Mouse (Mus musculus) lung, embryonic 15.5 days (tissue): Measurements from ENCODE around the gene Coq4. TPM values are rescaled to one million over a fixed set of nuclear protein-coding genes. Genes with fewer than 3 reads are reported as not detected.
A peak's percentile ranks its signal among the peaks of the same experiment; 100 is the strongest.

Experiments used
- ATAC-seq: fragments of 200-750 bp; cut with Nextera tagmentation; 2 replicates; pipeline ENCODE4 v1.8.0; 2017; ENCODE audit warnings: moderate number of reproducible peaks, borderline replicate concordance; ENCODE audit not compliant: low FRiP score, low TSS enrichment; ENCODE audit errors: extremely low read depth
- H3K27ac ChIP-seq: fragments of 300-500 bp; sonication (generic); 2 replicates; pipeline ENCODE4 v1.5.1; 2015; ENCODE audit warnings: moderate library complexity, mild to moderate bottlenecking, inconsistent platforms
- H3K27me3 ChIP-seq: fragments of 300-500 bp; sonication (generic); 2 replicates; pipeline ENCODE4 v1.6.1; 2015; ENCODE audit warnings: inconsistent platforms
- H3K36me3 ChIP-seq: fragments of 300-500 bp; sonication (generic); 2 replicates; pipeline ENCODE4 v1.6.1; 2015; ENCODE audit warnings: inconsistent platforms
- H3K4me1 ChIP-seq: fragments of 300-500 bp; sonication (generic); 2 replicates; pipeline ENCODE4 v1.6.1; 2015; ENCODE audit warnings: inconsistent platforms
- H3K4me2 ChIP-seq: fragments of 300-500 bp; sonication (generic); 2 replicates; pipeline ENCODE4 v1.6.1; 2015; ENCODE audit warnings: inconsistent platforms, mild to moderate bottlenecking, moderate library complexity
- H3K4me3 ChIP-seq: fragments of 300-500 bp; sonication (generic); 2 replicates; pipeline ENCODE4 v1.5.1; 2015; ENCODE audit warnings: mild to moderate bottlenecking, inconsistent platforms
- H3K9ac ChIP-seq: fragments of 300-500 bp; sonication (generic); 2 replicates; pipeline ENCODE4 v1.6.1; 2015; ENCODE audit warnings: inconsistent platforms
- H3K9me3 ChIP-seq: fragments of 300-500 bp; sonication (generic); 2 replicates; pipeline ENCODE4 v1.6.1; 2016; ENCODE audit warnings: inconsistent platforms
- WGBS: fragments of 180-500 bp; shearing (Covaris S2); methylation state at CpG from one replicate; pipeline ENCODE4 v1.1.7; 2015; 5-methylcytosine and 5-hydroxymethylcytosine counted together
- polyA plus RNA-seq: library from polyadenylated mRNA; unstranded; fragments of >200 nt; fragmentation: Nextera tagmentation; extraction: Ambion mirVana; gene quantifications from 2 replicates; pipeline ENCODE4 v1.2.1, GENCODE M21; 2015

Coq4 gene
- 28.3 and 30.3 TPM in 2 replicates for polyA plus RNA-seq

DNA sequence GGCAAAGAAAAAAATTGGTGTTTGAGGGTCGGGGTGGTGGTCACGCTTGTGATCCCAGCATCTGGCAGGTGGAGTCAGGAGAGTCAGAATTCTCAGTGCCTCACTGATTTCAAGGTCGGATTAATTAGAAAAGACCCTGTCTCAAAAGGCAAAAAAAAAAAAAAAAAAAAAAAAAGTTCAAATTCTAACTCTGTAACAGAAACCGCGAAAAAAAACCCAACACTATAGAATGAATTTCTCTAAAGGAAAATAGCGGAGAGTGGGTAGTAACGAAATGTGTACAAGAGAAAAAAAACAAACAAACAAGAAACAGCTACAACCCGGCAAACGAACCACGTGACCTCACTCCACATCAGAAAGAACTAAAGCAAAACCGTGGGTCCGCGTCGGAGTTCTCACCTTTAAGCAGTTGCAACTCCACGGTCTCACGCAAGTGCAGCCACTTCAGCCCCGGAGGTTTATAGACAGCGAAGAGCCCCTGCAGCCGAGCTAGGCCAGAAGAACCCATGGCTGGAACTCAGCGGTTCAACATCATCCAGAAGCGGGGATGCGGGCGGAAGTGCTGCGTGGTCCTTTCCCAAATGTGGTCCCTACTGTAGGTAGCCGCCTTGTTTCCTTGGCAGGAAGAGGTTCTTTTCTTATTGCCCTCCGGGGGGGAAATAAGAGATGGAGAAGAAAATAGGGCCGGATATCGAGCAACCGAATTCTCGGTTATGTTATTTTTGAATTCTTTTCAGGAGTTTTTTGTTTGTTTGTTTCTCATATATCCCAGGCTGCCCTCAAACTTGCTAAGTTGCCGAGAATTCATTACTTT is at the start of gene Coq4:
Gene Coq4, plus strand, starts transcription at position 390 of the 814 bp plus-strand sequence.
- peak within 1 kb of the TSS; percentile 65 for H3K27ac ChIP-seq
- H3K4me2 ChIP-seq: peak within 1 kb of the TSS; percentile 74
- H3K27me3 ChIP-seq: no peaks in the 10 kb centered on the region
- under 1% methylated on average over 31 of the region's 31 CpGs for WGBS
- ATAC-seq: peak; percentile 89; the same call in 1 of the 2 replicates
- peaks cover 19% of the 10 kb centered on the region for H3K4me1 ChIP-seq
- H3K9me3 ChIP-seq: no peaks in the 10 kb centered on the region
- peak within 1 kb of the TSS; percentile 74 for H3K4me3 ChIP-seq
- H3K36me3 ChIP-seq: peaks cover 51% of the 10 kb centered on the region
- peak within 1 kb of the TSS; percentile 66 for H3K9ac ChIP-seq

DNA sequence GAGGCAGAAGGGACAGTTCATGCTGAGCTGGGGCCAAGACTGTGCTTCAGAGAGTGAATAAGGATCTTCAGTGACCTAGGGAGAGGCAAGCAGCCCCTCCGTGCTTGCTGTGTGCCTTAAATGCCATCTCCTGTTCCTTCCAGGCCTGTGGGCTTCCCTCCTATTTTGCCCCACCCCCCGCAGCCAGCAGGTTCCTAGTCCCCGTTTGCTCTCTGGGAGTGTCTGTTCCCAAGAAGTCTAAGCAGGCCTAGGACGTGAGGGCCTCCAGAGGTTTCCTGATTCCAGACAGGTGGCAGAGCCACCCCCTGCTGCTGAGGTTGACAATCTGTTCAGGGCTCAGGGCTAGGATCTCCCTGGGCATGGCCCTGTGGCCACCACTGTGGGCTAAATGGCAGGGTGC is 48.5 kb upstream of the Coq4 start:
- Histone ChIP-seq H3K9me3 (no peaks in the 10 kb centered on the region), H3K4me3 (no peak overlapping the region), H3K9ac (no peak overlapping the region), H3K4me1 (peaks cover 4% of the 10 kb centered on the region; the same call in 1 of the 2 replicates), H3K27me3 (no peaks in the 10 kb centered on the region), H3K36me3 (peaks cover 36% of the 10 kb centered on the region), H3K27ac (no peak overlapping the region), H3K4me2 (no peak overlapping the region)
- 47% methylated on average over 4 of the region's 4 CpGs for WGBS
- ATAC-seq: no peak

DNA sequence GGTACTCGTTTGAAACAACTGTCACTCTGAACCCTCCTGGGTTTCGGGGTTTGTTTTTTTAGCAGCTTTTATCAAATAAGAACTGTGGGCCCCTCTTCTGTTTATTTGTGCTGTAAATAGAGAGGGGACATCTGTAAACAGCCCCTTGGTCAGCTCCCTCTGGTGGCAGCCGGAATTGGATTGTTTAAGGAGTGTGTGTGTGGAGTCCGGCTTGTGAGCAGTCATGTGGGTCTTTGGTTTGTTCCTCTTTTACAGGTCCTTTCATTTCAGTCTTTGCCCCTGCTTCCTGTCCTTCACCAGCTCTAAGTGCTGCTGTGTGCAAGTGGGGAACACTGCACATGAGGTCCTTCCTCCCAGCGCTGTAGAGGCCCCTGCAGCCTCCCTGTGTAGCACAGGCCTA is 47.9 kb upstream of the Coq4 start:
- no peaks in the 10 kb centered on the region for H3K9me3 ChIP-seq
- no peaks in the 10 kb centered on the region for H3K27me3 ChIP-seq
- H3K36me3 ChIP-seq: peaks cover 33% of the 10 kb centered on the region
- no peak overlapping the region for H3K9ac ChIP-seq
- no peak overlapping the region for H3K4me3 ChIP-seq
- H3K4me1 ChIP-seq: peaks cover 4% of the 10 kb centered on the region; the same call in 1 of the 2 replicates
- H3K4me2 ChIP-seq: no peak overlapping the region
- 43% methylated on average over 5 of the region's 5 CpGs for WGBS
- no peak overlapping the region for H3K27ac ChIP-seq
- no peak for ATAC-seq

DNA sequence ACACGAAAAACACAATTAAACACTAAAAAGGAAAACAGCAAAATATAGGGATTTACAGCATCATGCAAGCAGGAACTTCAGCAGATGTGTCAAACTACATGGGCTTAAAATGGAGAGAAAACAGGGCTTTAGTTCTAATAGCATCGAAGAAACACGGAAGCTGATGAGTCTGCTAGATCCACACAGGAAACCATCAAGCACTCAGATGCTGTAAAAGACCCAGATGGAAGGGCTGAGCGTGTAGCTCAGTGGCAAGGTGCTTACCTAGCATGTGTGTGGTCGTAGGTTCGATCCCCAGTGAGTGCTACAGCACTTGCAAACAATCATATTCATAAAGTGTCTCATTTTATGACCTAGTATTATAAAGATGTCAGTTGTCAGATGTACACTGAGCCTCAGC is 46.1 kb upstream of the Coq4 start:
- ATAC-seq: no peak
- no peak overlapping the region for H3K27ac ChIP-seq
- WGBS: 93% methylated on average over 6 of the region's 6 CpGs

DNA sequence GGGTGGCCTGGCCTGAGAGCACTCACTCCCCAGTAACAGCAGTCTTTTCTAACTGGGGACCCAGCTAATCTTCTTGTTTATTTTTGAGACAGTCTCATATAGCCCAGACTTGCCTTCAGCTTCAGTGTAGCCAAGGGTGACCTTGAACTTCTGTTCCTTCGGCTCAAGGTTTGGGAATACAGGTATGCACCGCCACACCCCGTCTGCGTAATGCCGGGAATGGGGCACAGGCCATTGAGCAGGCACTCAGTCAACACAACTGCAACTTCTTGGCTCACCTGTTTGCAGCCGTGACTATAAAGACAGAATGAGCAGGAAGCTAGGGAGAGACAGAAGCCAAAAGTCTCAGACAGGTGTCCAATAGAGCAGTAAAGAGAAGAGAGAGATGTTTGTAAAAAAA is 43.0 kb upstream of the Coq4 start:
- Histone ChIP-seq H3K9me3 (no peaks in the 10 kb centered on the region), H3K27me3 (peaks cover 35% of the 10 kb centered on the region), H3K36me3 (no peaks in the 10 kb centered on the region), H3K9ac (no peak overlapping the region), H3K27ac (no peak overlapping the region), H3K4me3 (no peak overlapping the region), H3K4me1 (peaks cover 6% of the 10 kb centered on the region; the same call in 1 of the 2 replicates), H3K4me2 (no peak overlapping the region)
- no peak for ATAC-seq
- WGBS: 73% methylated on average over 6 of the region's 6 CpGs

More for the DNA sequence above, 46.1 kb upstream of the Coq4 start:
- Histone ChIP-seq H3K9me3 (no peaks in the 10 kb centered on the region), H3K4me1 (peaks cover 1% of the 10 kb centered on the region; the same call in 1 of the 2 replicates), H3K4me3 (no peak overlapping the region), H3K27me3 (peaks cover 7% of the 10 kb centered on the region; the same call in 1 of the 2 replicates), H3K36me3 (peaks cover 20% of the 10 kb centered on the region), H3K9ac (no peak overlapping the region), H3K4me2 (no peak overlapping the region)

DNA sequence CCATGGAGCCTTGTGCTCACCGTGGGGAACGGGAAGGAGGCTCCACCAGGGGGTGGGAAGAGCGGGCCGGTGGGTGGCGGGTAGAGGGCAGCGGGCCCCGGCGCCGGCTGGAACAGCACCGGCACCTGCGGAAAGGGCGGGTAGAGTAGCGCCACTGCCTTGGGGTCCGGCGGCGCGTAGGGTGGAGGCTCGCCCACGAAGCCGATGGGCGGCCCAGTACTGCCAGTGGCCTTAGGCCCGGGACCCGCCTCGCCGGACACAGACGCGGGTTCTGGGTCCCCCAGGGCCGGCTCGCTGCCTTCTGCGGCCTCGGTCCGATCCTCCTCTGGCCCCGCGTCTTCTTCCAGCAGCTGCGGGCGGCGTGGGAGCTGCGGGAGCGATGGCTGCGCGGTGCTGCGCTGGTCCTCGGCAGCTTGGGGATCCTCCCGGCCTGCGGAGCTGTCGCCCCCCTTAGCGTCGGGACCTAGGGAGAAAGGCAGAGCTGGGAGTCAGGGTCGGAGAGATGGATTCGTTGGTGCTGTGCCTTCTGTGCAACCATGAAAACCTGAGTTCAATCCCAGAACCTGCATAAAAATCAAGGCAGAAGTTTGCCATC is 40.0 kb upstream of the Coq4 start:
- no peak for ATAC-seq

DNA sequence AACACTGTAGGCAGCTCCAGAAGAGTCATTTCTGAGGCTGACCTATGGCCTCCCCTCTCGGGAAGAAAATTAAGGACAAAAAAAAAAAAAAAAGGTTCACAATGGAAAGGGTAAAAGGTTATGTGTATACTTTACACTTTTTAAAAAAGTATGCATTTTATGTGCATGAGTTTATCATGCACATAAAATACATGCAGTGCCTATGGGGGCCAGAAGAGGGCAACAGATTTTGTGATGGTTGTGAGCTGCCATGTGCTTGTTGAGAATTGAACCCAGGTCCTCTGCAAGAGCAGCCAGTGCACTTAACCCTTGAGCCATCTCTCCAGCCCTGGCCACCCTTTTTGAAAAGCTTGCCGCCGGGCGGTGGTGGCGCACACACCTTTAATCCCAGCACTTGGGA is 39.4 kb upstream of the Coq4 start:
- H3K36me3 ChIP-seq: no peaks in the 10 kb centered on the region
- no peak overlapping the region for H3K4me3 ChIP-seq
- no peak for ATAC-seq
- H3K4me2 ChIP-seq: no peak overlapping the region
- peaks cover 63% of the 10 kb centered on the region for H3K27me3 ChIP-seq
- WGBS: 48% methylated on average over 5 of the region's 5 CpGs
- H3K4me1 ChIP-seq: peaks cover 6% of the 10 kb centered on the region; the same call in 1 of the 2 replicates
- no peaks in the 10 kb centered on the region for H3K9me3 ChIP-seq
- H3K27ac ChIP-seq: no peak overlapping the region
- no peak overlapping the region for H3K9ac ChIP-seq

More for the DNA sequence above, 40.0 kb upstream of the Coq4 start:
- Histone ChIP-seq H3K4me1 (peaks cover 6% of the 10 kb centered on the region; the same call in 1 of the 2 replicates), H3K4me3 (peak overlapping the region; percentile 24), H3K27me3 (peaks cover 58% of the 10 kb centered on the region), H3K9ac (0 out of 2 replicates have a peak overlapping the region, but pooled peaks have one; percentile 23), H3K4me2 (peak overlapping the region; percentile 53), H3K36me3 (no peaks in the 10 kb centered on the region), H3K9me3 (no peaks in the 10 kb centered on the region), H3K27ac (no peak overlapping the region)
- 8% methylated on average over 50 of the region's 50 CpGs for WGBS

DNA sequence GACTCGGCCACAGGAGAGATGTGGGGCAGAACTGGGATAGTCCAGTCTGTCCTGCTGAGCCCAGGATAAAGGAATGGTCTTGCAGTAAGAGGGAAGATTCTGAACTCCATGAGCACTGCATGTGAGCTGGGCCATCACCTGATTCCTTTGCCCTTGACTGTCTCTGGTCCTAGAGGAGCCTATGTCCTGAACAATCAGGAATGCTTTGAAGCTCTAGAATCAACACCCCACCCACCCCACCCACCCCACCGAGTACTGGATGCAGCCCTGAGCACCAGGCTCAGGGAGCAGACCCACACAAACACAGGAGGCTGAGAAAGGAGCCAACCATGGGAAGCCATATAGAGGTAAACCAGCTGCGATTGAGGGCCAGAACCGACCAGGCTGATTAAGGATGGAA is 38.8 kb upstream of the Coq4 start:
- WGBS: 75% methylated on average over 4 of the region's 4 CpGs

DNA sequence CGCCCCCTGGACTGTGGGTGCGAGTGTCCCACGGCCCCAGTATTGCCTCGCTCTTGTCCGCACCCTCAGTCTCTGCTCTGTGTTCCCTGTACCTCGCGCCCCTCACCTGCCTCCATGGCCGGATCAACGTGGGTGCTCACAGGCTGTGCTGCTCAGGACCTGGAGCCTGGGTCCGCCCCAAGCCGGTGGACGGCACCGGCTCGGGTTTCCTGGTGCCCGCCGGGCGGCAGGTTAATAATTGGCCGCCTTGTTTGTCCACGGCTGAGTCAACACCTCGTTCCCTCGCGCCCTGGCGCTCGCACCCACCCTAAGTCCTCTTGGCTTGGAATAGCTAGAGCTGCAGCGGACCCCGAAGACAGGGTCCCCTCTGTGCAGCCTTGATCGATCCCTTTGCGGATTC is 35.8 kb upstream of the Coq4 start, which contains the start of gene Gm13420:
Gene Gm13420, minus strand, starts transcription at position 189 of the 400 bp plus-strand sequence.
- 7% methylated on average over 28 of the region's 28 CpGs for WGBS
- H3K9me3 ChIP-seq: no peaks in the 10 kb centered on the region
- H3K9ac ChIP-seq: no peak within 1 kb of the TSS; the same call in 1 of the 2 replicates

More for the DNA sequence above, 38.8 kb upstream of the Coq4 start:
- no peak overlapping the region for H3K4me3 ChIP-seq
- peaks cover 67% of the 10 kb centered on the region for H3K27me3 ChIP-seq
- H3K9ac ChIP-seq: no peak overlapping the region
- H3K9me3 ChIP-seq: no peaks in the 10 kb centered on the region
- no peaks in the 10 kb centered on the region for H3K36me3 ChIP-seq
- H3K27ac ChIP-seq: no peak overlapping the region
- peaks cover 6% of the 10 kb centered on the region; the same call in 1 of the 2 replicates for H3K4me1 ChIP-seq
- H3K4me2 ChIP-seq: no peak overlapping the region
- no peak for ATAC-seq

DNA sequence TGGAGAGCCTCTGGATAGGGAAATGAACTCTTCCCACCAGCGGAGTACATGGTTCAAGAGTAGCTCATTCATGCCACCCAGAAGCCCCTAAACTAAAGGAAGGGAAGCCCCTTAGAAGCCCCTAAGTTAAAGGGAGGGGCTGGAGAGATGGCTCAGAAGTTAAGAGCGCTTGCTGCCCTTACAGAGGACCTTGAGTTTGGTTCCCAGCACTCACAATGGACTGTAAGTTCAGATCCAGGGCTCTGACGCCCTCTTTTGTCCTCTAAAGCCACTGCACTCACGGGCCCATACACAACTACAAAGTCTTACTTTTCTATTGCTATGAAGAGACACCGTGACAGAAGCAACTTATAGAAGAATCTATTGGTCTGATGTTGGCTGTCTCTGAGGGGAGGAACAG is 34.9 kb upstream of the Coq4 start:
- Histone ChIP-seq H3K27me3 (peaks cover 48% of the 10 kb centered on the region), H3K4me3 (no peak overlapping the region), H3K4me2 (no peak overlapping the region), H3K9ac (no peak overlapping the region), H3K27ac (no peak overlapping the region), H3K36me3 (no peaks in the 10 kb centered on the region), H3K4me1 (0 out of 2 replicates have a peak, but pooled peaks cover 1% of the 10 kb centered on the region), H3K9me3 (no peaks in the 10 kb centered on the region)
- 86% methylated on average over 5 of the region's 5 CpGs for WGBS
- ATAC-seq: no peak

More for the DNA sequence above, 35.8 kb upstream of the Coq4 start, which contains the start of gene Gm13420:
- peak within 1 kb of the TSS; percentile 55 for H3K4me2 ChIP-seq
- no peaks in the 10 kb centered on the region for H3K36me3 ChIP-seq
- ATAC-seq: peak; percentile 67
- H3K27me3 ChIP-seq: peaks cover 56% of the 10 kb centered on the region
- peak within 1 kb of the TSS; percentile 32 for H3K4me3 ChIP-seq
- H3K27ac ChIP-seq: peak within 1 kb of the TSS; percentile 62
- peaks cover 6% of the 10 kb centered on the region; the same call in 1 of the 2 replicates for H3K4me1 ChIP-seq

DNA sequence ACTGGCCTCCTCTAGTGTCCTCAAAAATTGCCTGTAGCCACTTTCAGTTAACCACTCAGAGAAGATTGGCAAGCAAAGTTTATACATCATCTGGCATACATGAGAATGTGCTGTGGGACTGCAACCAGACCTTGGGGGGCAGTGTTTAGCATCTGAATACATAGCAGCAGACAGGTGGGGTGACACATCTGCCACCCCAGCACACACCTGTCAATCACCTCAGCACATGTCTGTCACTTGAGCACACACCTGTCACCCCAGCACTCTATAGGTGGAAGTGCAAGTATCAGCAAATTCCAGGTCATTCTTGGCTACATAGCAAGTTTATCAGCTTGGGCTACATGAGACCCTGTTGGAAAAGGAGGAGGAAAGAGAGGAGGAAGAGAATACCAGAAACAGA is 31.6 kb upstream of the Coq4 start:
- H3K27me3 ChIP-seq: peaks cover 25% of the 10 kb centered on the region
- no peak overlapping the region for H3K4me2 ChIP-seq
- H3K36me3 ChIP-seq: no peaks in the 10 kb centered on the region
- no peak overlapping the region for H3K27ac ChIP-seq
- H3K9ac ChIP-seq: no peak overlapping the region
- H3K9me3 ChIP-seq: no peaks in the 10 kb centered on the region
- no peak overlapping the region for H3K4me3 ChIP-seq
- ATAC-seq: no peak
- no peaks in the 10 kb centered on the region for H3K4me1 ChIP-seq

DNA sequence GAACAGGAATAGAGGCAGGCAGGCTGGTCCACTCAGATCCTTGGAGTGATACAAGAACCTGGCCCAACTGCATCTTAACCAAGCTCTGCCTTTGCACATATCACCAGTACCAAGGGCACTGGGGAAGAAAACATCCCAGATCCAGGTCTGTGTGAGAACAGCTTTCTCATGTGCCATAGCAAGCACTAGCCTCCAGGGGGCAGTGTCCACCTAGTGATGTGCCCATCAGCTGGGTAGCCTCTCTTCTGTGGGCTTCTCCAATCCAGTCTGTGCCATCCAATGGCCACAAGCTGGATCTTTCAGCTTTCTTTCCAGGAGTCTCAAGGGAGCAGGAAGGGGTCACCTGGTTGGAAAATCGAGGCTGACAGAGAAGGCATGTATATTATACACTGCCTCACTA is 22.5 kb upstream of the Coq4 start:
- H3K36me3 ChIP-seq: no peaks in the 10 kb centered on the region
- H3K4me2 ChIP-seq: no peak overlapping the region
- no peak overlapping the region for H3K9ac ChIP-seq
- no peaks in the 10 kb centered on the region for H3K9me3 ChIP-seq
- WGBS: 4% methylated on average over 1 of the region's 1 CpGs
- H3K27ac ChIP-seq: no peak overlapping the region
- no peak overlapping the region for H3K4me3 ChIP-seq
- 0 out of 2 replicates have a peak, but pooled peaks cover 5% of the 10 kb centered on the region for H3K4me1 ChIP-seq
- no peaks in the 10 kb centered on the region for H3K27me3 ChIP-seq
- peak; percentile 54 for ATAC-seq
